Mouse (Mus musculus): ENCODE data around the gene 4931406C07Rik.
"Not testable (repeated sequence)": the region's sequence is repeated elsewhere in the genome, so short reads cannot be mapped to it uniquely, and the experiment has no call there.

4931406C07Rik gene

DNA sequence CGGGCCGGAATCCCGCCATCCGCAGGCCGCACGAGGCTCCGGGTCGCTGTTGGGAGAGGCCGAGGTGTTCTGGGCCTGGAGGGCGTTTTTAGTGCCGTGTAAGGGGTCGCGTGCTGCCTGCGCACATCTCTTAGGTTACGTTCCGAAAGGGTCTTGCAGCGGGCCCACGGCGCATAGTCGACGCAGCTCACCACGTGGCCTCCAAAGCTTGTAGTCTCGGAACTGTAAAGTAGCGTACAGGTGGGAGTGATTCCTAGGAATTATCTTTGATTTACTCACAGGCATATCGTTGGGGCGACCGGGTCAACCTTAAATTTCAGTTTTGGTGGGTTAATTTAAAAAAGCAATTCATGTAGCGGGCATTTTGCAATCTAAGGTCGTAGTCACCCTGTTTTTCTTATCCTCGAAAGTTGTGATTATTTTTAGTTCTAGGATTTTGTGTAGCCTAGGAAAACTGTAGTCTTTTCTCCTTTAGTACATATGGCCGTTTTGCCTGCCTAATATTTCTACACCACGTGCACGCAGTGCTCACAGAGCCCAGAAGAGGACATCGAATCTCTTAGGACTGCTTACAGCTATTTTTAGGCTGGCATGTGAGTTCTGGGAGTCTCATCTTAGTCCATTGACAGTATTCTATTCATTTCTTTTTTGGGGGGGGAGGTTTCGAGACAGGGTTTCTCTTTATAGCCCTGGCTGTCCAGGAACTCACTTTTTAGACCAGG lies at the start of gene 4931406C07Rik:
TSS of gene 4931406C07Rik (minus strand) at position 51 of the 722 bp plus-strand sequence.
- in situ Hi-C loops (cut with MboI; ENCODE audit: low pct_unique_long_range_greater_than_20kb in 1 of 2, low sequenced_read_pairs in 2 of 2, unreplicated experiment in 1 of 2), result no loop called here

DNA sequence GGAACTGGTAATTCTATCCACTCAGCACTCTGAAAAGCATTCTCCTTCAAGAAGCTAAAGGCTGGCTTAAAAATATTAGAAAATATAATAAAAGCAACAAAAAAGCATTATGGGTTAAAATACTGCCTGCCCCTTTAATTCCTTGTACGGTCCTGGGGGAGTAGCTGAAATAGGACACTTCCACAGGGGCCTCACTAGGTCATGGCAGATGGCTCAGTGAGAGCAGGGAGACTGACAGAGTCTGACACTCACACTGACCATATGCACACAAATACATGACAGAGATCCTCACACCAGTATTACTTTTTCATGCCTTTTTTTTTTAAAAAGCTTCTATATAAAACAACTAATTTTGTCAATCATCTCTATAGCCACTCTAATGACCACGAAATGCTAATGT lies 43.7 kb upstream of the 4931406C07Rik start:
- in situ Hi-C loops (cut with MboI; ENCODE audit: low pct_unique_long_range_greater_than_20kb in 1 of 2, low sequenced_read_pairs in 2 of 2, unreplicated experiment in 1 of 2), result loop anchor here (10.0 to 25.0 kb wide), 4 partner anchors 535 to 1538 kb away; partner anchors contain the start of genes Cep57 (in 1 of the 2) and Fam76b (in 1 of the 2)

DNA sequence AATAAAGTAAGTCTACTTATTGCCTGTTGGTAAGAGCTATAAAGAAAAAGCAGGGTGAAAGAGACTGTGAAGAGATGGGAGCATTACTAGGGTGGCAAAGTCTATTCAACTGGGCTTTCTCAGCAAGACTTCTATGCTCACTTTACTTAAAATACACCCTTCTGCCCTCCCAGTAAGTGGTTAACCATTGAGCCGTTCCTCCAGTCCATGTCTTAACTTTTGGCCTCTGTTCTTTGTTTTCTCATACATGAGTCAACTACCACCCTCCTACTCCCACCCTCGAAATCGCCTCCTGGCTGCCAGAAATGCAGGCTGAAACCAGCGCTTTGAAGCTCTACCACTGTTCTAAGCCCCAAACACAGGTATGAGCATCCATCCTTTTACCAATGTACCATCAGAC lies 31.5 kb upstream of the 4931406C07Rik start:
- in situ Hi-C loops (cut with MboI; ENCODE audit: low pct_unique_long_range_greater_than_20kb in 1 of 2, low sequenced_read_pairs in 2 of 2, unreplicated experiment in 1 of 2), result loop anchor here (25.0 kb wide), 3 partner anchors 525 to 1525 kb away; partner anchors contain the start of genes Cep57 (in 1 of the 2) and Fam76b (in 1 of the 2)

DNA sequence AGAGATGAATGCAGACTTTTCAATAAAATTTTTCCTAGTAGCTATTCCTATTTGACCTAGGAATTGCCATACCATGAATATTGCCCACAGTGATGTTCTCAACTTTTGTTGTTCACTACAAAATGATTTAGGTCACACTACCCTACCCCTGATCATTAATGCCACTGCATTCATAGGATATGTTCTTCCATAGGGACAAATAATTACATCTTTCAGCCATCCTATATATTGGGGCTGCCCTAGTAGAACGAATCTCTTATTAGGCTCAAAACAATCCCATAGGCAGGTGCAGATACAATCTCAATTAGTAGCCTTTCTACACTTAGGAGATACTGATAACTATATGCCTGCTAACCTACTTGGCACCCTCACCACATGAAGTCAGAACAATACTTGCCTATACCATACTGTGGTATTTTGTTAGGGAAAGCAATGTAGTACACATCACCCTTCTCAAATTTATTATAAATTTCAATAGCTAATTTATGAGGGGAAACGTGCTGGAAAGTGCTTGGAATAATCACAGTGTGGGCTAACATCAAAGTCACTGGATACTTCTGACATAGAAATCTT lies 12.0 kb upstream of the 4931406C07Rik start:
- in situ Hi-C loops (cut with MboI; ENCODE audit: low pct_unique_long_range_greater_than_20kb in 1 of 2, low sequenced_read_pairs in 2 of 2, unreplicated experiment in 1 of 2), result no loop called here

DNA sequence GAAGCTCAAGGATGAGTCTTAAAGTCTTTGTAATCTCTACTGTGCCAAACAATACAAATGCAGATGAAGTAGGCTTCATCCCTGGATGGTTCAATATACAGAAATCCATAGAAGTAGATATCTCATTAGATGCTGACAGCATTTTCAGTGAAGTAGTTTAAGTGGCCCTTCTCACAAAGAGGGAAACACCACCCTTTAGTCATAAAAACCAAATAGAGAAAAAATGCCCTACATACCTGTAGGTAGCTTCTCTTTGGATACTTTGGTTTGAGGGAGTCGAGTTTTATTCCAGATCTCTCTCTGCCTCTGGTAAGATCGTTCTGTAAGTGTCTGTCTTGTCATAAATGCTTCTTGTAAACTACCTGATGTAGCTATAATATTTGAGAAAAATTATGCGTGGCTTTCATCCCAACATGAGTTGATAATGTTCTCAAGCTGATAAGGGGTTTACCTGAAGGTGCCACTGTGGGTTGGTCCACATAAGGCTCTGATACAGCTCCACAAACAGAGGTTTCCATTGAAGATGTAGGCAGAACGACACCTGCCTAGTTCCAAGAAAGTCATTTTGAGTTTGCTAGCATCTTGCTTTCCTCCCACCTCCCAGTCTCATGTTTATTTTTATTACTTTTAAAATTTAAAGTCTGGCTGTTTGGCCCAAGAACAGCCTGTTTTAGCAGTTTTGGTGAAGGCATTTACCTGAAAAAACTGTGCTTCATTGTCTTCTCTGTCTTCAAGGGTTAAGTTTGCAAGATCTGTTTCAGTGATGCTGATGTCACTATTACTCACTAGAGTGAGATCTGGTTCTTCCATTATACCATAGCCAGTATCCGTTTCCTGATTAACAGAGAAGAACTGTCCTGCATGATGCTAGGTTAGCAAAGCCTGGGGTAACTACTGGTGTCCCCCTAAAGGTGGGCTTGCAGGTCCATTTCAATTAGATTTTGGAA lies 11.2 kb upstream of the 4931406C07Rik start:
- in situ Hi-C loops (cut with MboI; ENCODE audit: low pct_unique_long_range_greater_than_20kb in 1 of 2, low sequenced_read_pairs in 2 of 2, unreplicated experiment in 1 of 2), result no loop called here

DNA sequence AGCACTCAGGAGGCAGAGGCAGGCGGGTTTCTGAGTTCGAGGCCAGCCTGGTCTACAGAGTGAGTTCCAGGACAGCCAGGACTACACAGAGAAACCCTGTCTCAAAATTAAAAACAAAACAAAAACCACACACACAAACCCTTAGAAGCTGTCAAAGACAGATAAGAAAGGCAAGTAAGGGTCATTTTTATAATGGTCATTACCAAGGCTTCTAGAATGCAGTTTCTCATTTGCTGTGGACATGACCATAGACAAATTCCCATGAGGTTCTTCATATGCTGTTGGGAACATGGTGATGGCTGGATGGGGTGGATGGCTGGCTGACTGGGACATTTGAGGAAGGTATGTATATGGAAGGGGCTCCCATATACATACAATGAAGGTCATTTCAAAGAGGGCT lies 10.0 kb upstream of the 4931406C07Rik start:
- in situ Hi-C loops (cut with MboI; ENCODE audit: low pct_unique_long_range_greater_than_20kb in 1 of 2, low sequenced_read_pairs in 2 of 2, unreplicated experiment in 1 of 2), result not testable (repeated sequence)

DNA sequence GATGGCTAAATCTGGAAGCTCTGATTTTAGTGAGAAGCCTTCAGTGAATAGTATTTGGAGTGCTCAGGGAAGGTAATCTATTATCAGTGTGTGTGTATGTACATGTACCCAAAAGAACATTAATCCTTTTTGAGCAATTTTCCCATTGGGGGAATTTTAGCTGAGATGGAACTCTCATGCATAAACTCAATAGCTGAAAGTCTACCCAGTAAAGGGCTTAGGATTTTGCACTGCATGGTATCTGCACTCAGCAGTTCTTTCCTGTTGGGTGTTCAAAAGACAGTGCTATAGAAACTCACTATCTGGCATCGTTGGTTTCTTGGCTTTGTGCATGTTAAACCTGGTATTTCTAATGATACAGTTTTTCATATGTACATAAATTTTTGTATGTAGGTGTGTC lies 8.4 kb upstream of the 4931406C07Rik start:
- in situ Hi-C loops (cut with MboI; ENCODE audit: low pct_unique_long_range_greater_than_20kb in 1 of 2, low sequenced_read_pairs in 2 of 2, unreplicated experiment in 1 of 2), result no loop called here

DNA sequence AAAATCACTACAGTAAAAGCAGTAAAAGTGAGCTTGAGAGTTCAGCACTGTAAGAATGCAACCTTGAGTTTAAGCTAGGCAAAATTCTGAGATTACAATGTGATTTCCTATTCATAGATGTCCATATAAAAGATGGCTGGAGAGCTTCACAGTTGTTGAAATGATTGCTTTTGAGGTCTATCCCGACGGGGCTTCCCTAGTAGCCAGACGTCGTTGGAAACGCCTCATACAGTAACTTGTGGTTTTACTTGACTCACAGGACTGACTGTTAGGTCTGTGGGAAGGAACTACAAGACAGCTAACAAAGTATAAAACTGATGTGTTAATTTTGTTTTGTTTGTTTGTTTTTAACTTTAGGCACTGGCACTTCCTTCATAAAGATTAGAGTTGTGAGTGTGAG lies 7.4 kb upstream of the 4931406C07Rik start:
- in situ Hi-C loops (cut with MboI; ENCODE audit: low pct_unique_long_range_greater_than_20kb in 1 of 2, low sequenced_read_pairs in 2 of 2, unreplicated experiment in 1 of 2), result no loop called here

DNA sequence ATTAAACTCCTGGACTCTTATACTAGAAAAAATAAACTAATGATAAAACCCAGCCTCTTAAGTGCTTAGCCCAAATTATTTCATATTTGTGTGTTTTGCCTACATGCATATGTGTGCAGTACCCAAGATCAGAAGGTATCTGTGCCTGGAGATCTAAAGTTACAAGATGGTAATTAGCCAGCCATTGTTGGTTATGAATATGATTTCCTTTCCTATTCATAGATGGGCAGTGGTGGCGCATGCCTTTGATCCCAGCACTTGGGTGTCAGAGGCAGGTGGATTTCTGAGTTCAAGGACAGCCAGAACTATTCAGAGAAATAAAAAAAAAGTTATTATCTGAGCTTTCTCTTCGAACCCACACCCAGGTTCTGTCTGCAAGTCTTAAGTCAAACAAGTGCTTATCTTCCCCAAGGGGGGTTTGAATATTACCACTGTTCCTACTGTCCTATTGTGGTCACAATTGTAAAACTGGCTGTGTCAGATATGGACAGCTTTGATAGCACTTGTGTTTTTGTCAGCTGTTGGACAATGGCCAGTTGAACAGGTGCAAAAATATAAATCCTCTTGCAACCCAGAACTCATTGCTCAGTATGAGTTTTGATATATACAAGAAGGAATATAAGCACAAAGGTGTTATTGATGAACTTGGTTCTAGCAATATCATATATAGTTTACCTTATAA lies 5.9 kb upstream of the 4931406C07Rik start:
- in situ Hi-C loops (cut with MboI; ENCODE audit: low pct_unique_long_range_greater_than_20kb in 1 of 2, low sequenced_read_pairs in 2 of 2, unreplicated experiment in 1 of 2), result no loop called here

DNA sequence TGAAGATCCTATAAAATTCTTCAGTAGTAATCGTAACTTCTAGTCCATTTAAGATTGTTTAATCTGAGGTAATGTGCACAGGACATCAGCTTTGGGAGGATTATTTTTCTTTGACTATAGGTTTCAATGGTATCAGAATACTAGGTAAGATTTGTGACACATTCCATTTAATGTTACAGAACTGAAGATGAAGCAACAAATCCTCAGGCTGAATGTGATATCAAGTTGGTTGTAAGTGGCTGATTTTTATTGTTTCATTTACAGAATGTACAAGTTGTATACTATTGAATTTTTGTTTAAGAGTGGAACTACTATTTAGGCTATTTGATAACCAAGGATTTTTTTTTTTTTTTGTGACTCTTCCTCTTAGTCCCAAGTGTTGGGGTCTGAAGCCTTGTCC lies 3.9 kb upstream of the 4931406C07Rik start:
- in situ Hi-C loops (cut with MboI; ENCODE audit: low pct_unique_long_range_greater_than_20kb in 1 of 2, low sequenced_read_pairs in 2 of 2, unreplicated experiment in 1 of 2), result no loop called here

DNA sequence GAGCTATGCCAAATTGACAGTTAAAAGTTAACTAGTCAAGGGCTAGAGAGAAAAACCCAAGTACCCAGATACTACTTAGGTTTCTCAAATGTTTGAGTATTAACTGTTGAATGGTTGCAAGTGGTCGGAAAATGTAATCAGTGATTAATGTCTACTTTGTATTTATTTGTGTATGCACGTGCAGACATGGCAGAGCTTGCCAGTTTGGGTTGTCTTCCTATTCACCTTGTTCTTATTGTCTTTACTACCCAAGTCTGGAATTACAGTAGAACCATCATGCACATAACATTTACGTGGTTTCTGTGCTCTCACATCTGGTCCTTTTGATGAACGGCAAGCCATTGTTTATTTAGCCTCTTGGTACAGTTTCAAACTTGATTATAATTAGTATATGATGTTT lies 3.2 kb upstream of the 4931406C07Rik start:
- in situ Hi-C loops (cut with MboI; ENCODE audit: low pct_unique_long_range_greater_than_20kb in 1 of 2, low sequenced_read_pairs in 2 of 2, unreplicated experiment in 1 of 2), result no loop called here

DNA sequence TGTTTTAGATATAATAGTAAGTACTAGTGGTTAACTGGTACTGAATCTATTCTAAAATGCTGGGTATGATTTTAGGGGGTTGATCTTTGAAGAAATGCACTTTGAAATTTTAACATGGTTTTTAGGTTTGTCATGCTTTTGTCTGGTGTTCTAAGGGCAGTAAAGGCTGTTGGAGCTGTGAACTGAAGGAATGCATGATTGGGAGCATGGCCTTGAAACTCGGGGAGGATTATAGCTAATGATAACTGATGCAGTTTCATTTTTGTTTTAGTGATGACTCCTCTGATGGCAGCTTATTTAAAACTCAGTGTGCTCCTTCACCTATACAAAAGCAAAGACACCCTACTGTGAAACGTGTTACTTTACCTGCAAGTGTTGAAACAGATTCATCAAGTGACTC lies 2.0 kb upstream of the 4931406C07Rik start:
- in situ Hi-C loops (cut with MboI; ENCODE audit: low pct_unique_long_range_greater_than_20kb in 1 of 2, low sequenced_read_pairs in 2 of 2, unreplicated experiment in 1 of 2), result no loop called here

DNA sequence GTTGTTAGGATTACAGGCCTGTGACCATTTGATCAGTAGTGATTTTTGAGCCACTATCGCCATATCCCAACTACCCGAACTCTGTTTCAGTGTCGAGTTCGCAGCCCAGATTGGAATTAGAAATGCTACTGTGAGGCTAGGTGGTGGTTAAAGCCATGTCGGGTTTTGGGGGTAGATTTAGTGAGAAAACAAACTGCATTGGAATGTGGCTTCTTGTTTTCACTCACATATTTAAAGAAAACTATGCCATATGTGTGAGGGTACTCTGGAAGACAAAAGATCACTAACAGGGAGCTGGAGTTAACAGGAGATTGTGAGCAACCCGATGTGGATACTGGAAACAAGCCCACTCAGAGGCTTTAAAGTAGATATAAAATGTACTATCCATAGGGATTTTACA lies 1.0 kb upstream of the 4931406C07Rik start:
- in situ Hi-C loops (cut with MboI; ENCODE audit: low pct_unique_long_range_greater_than_20kb in 1 of 2, low sequenced_read_pairs in 2 of 2, unreplicated experiment in 1 of 2), result no loop called here

DNA sequence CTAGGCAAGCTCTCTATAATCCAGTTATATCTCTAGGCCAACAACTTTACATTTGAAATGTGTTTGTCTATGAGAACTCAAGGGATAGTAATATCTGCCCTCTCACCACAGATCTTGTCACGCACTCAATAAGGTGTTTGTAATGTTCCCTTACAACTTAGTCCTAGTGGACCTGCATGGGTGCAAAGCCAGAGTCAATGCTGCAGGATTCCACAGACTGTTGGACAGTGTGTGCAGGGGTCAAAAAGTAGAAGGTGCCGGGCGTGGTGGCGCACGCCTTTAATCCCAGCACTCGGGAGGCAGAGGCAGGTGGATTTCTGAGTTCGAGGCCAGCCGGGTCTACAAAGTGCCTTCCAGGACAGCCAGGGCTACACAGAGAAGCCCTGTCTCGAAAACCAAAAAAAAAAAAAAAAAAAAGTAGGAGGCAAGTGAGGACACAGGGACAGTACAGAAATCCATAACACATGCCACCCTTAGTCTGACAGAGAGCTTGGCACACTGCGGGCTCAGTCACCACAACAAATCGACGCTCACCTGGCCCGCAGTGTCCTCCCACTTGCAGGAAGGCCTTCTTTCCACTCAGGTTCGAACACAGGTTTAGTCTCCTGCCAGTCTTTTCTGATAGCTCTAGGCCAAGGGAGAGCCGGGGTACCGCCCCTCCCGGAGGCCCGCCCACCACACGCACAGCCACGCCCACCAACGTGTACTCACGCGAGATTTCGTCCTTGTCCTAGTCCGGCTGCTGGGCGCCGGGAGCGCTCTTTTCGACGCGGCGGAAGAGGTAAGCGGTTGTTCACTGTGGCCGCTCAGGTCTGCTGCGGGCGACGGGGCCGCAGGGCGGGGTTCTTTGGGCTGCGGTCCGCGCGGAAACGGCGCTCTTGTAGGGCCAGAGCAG lies 498 bp downstream of the 4931406C07Rik start, which contains the start of gene Taf1d:
TSS of gene Taf1d (plus strand) at position 712 of the 895 bp plus-strand sequence.
- in situ Hi-C loops (cut with MboI; ENCODE audit: low pct_unique_long_range_greater_than_20kb in 1 of 2, low sequenced_read_pairs in 2 of 2, unreplicated experiment in 1 of 2), result no loop called here

DNA sequence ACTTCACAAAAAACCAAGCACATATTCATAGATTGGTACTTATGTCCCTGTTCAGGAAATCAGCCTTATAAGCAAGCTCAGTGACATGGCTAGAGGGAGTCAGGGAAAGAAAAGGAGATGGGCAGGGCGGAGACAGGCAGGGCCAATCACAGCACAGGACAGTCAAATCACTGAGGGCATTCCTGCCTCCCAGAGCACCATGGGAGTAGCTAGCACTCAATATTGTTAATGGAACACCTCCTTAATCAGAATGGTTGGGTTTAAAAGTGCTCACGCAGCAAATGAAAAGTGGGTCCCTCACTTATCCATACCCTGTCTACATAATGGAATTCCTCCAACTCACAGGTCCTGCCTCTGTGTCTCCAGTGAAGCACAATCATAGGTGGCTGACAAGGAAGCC lies 3.4 kb downstream of the 4931406C07Rik start:
- in situ Hi-C loops (cut with MboI; ENCODE audit: low pct_unique_long_range_greater_than_20kb in 1 of 2, low sequenced_read_pairs in 2 of 2, unreplicated experiment in 1 of 2), result no loop called here

DNA sequence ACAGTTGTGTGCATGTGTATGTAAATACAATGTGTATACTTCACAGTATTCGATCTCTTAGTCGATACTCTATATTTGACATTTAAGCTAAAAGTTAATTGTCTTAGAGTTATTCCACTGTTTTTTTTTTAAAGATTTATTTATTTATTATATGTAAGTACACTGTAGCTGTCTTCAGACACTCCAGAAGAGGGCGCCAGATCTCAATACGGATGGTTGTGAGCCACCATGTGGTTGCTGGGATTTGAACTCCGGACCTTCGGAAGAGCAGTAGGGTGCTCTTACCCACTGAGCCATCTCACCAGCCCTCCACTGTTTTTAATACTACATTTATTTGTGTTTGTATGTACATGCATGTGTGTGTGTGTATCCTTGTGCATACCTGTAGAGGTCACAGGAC lies 4.2 kb downstream of the 4931406C07Rik start:
- in situ Hi-C loops (cut with MboI; ENCODE audit: low pct_unique_long_range_greater_than_20kb in 1 of 2, low sequenced_read_pairs in 2 of 2, unreplicated experiment in 1 of 2), result not testable (repeated sequence)

DNA sequence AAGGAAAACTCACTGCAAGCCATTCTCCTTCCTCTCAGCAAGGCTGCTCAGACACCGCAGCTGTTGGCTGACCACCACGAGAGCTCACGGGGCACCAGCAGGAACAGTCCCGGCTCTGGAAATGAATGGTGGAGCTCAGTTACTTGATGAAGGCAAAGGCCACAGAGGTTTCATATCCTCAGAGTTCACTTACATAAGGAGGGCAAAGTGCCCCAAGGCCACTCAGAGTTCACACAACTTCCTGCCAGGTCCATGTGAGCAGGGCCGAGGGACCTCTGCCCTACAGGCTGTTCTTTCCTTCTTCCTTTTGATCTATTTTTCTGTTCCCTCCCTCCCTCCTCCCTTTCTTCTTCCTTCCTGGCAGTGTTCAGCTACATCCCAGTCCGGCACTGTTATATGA lies 4.8 kb downstream of the 4931406C07Rik start:
- in situ Hi-C loops (cut with MboI; ENCODE audit: low pct_unique_long_range_greater_than_20kb in 1 of 2, low sequenced_read_pairs in 2 of 2, unreplicated experiment in 1 of 2), result no loop called here

DNA sequence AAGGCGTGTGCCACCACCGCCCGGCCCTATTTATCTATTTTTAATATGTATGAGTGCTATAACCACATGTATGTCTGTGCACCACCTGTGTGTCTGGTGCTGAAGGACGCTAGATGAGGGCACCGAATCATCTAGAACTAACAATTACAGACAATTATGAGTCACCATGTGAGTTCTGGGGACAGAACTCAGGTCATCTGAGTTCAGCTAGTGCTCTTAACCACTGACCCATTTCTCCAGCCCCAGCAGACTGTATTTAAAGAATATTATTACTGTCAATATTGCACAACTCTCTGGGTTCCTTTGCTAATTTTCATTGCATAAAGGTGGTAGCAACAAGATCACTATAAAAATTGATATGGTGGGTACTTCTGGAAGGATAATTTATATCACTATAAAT lies 6.2 kb downstream of the 4931406C07Rik start:
- in situ Hi-C loops (cut with MboI; ENCODE audit: low pct_unique_long_range_greater_than_20kb in 1 of 2, low sequenced_read_pairs in 2 of 2, unreplicated experiment in 1 of 2), result no loop called here
